Mouse (Mus musculus) hindbrain, postnatal 0 days (tissue): Measurements from ENCODE around the gene Rdh16f1. TPM values are rescaled to one million over a fixed set of nuclear protein-coding genes. Genes with fewer than 3 reads are reported as not detected.

Source experiments
- ATAC-seq: fragments of 200-750 bp; cut with Nextera tagmentation; 2 replicates; pipeline ENCODE4 v1.8.0; 2017; ENCODE audit warnings: mild to moderate bottlenecking, moderate TSS enrichment, moderate library complexity
- DNase-seq: peaks from one replicate; pipeline ENCODE4 v3.0.0-alpha.2; 2015; ENCODE audit warnings: low spot score
- H3K27ac ChIP-seq: fragments of 300-500 bp; sonication (generic); 2 replicates; pipeline ENCODE4 v1.5.1; 2014; ENCODE audit warnings: mild to moderate bottlenecking
- H3K27me3 ChIP-seq: fragments of 300-500 bp; sonication (generic); 2 replicates; pipeline ENCODE4 v1.6.1; 2014; ENCODE audit warnings: low read length, mixed read lengths; ENCODE audit not compliant: insufficient read depth
- H3K36me3 ChIP-seq: fragments of 300-500 bp; sonication (generic); 2 replicates; pipeline ENCODE4 v1.6.1; 2014; ENCODE audit warnings: low read length, mixed read lengths; ENCODE audit not compliant: insufficient read depth
- H3K4me1 ChIP-seq: fragments of 300-500 bp; sonication (generic); 2 replicates; pipeline ENCODE4 v1.6.1; 2014; ENCODE audit warnings: antibody characterized with exemption, low read length, mixed read lengths; ENCODE audit not compliant: insufficient read depth
- H3K4me2 ChIP-seq: fragments of 300-500 bp; sonication (generic); 2 replicates; pipeline ENCODE4 v1.6.1; 2014; ENCODE audit warnings: low read depth, mild to moderate bottlenecking, low read length, moderate library complexity, mixed read lengths
- H3K4me3 ChIP-seq: fragments of 300-500 bp; sonication (generic); 2 replicates; pipeline ENCODE4 v1.5.1; 2014; ENCODE audit warnings: low read length
- H3K9ac ChIP-seq: fragments of 300-500 bp; sonication (generic); replicated peaks from 2 replicates; pipeline ENCODE4 v1.6.1; 2014; ENCODE audit warnings: mild to moderate bottlenecking, low read length, moderate library complexity, mixed read lengths
- H3K9me3 ChIP-seq: fragments of 300-500 bp; sonication (generic); 2 replicates; pipeline ENCODE4 v1.6.1; 2016; ENCODE audit warnings: low read length, mixed read lengths
- CTCF ChIP-seq: IDR thresholded peaks from 2 replicates; pipeline ENCODE4 v1.5.1; 2016; ENCODE audit warnings: antibody characterized with exemption, control low read depth, low read depth
- WGBS: fragments of 180-500 bp; shearing (Covaris S2); extraction: QIAGEN DNeasy Blood & Tissue Kit; methylation state at CpG from one replicate; pipeline ENCODE4 v1.1.7; 2014; 5-methylcytosine and 5-hydroxymethylcytosine counted together
- polyA plus RNA-seq: library from polyadenylated mRNA; unstranded; fragments of >200 nt; fragmentation: Nextera tagmentation; extraction: Ambion mirVana; gene quantifications from 2 replicates; pipeline ENCODE4 v1.2.1, GENCODE M21; 2015
- total RNA-seq: library from RNA; depleted of rRNA; stranded (reverse); fragments of >200 nt; gene quantifications from 2 replicates; pipeline ENCODE4 v1.2.3, GENCODE M21; 2014; rRNA removed

Rdh16f1 gene
- not detected in 2 replicates for total RNA-seq
- 0.50 and 0.54 TPM in 2 replicates for polyA plus RNA-seq

- no peak for TF ChIP-seq CTCF
- no peaks in the 10 kb centered on the region for H3K4me1 ChIP-seq
- ATAC-seq (no peak), DNase-seq (no peak)
- H3K27ac ChIP-seq, result no peak within 1 kb of the TSS
- H3K4me2 ChIP-seq, result no peak within 1 kb of the TSS
- H3K36me3 ChIP-seq, result no peaks in the 10 kb centered on the region
- no peaks in the 10 kb centered on the region for H3K27me3 ChIP-seq
- H3K4me3 ChIP-seq, result no peak within 1 kb of the TSS
- H3K9me3 ChIP-seq, result no peaks in the 10 kb centered on the region
- WGBS, result 77% methylated on average over 9 of the region's 9 CpGs
- no peak within 1 kb of the TSS for H3K9ac ChIP-seq
Observed at GRCm38 (mm10) chr10:127759181-127760110, at the start of gene Rdh16f1, which contains the start of gene Rdh1. Rdh16f1 (plus strand) TSS chr10:127759787. Rdh1 (plus strand) TSS chr10:127759721.

- Histone ChIP-seq H3K9ac (no peak overlapping the region), H3K9me3 (no peaks in the 10 kb centered on the region), H3K36me3 (no peaks in the 10 kb centered on the region), H3K4me3 (no peak overlapping the region), H3K27ac (no peak overlapping the region), H3K4me2 (no peak overlapping the region), H3K27me3 (no peaks in the 10 kb centered on the region), H3K4me1 (no peaks in the 10 kb centered on the region)
- ATAC-seq (no peak), DNase-seq (no peak)
- no peak for TF ChIP-seq CTCF
- WGBS, result 72% methylated on average over 13 of the region's 13 CpGs
Observed at GRCm38 (mm10) chr10:127710331-127710730, 49.3 kb upstream of the Rdh16f1 start.

GRCm38 (mm10) chr10:127712736-127713135 lies 46.9 kb upstream of the Rdh16f1 start:
- no peaks in the 10 kb centered on the region for H3K27me3 ChIP-seq
- no peak overlapping the region for H3K4me3 ChIP-seq
- H3K36me3 ChIP-seq, result no peaks in the 10 kb centered on the region
- H3K9ac ChIP-seq, result no peak overlapping the region
- no peaks in the 10 kb centered on the region for H3K9me3 ChIP-seq
- no peak overlapping the region for H3K27ac ChIP-seq
- TF ChIP-seq CTCF, result no peak
- no peaks in the 10 kb centered on the region for H3K4me1 ChIP-seq
- no peak for DNase-seq
- no peak for ATAC-seq
- 76% methylated on average over 6 of the region's 6 CpGs for WGBS
- H3K4me2 ChIP-seq, result no peak overlapping the region

- Histone ChIP-seq H3K36me3 (no peaks in the 10 kb centered on the region), H3K4me1 (peaks cover 14% of the 10 kb centered on the region; the same call in 1 of the 2 replicates), H3K27me3 (no peaks in the 10 kb centered on the region), H3K4me2 (peak overlapping the region; percentile 7), H3K4me3 (no peak overlapping the region), H3K9me3 (no peaks in the 10 kb centered on the region), H3K27ac (no peak overlapping the region), H3K9ac (no peak overlapping the region)
- WGBS, result 20% methylated on average over 20 of the region's 20 CpGs
- DNase-seq (no peak), ATAC-seq (peak; percentile 24; the same call in 1 of the 2 replicates)
- no peak for TF ChIP-seq CTCF
Observed at GRCm38 (mm10) chr10:127721671-127722418, 37.7 kb upstream of the Rdh16f1 start.

GRCm38 (mm10) chr10:127724178-127724577 lies 35.4 kb upstream of the Rdh16f1 start, which contains the start of gene Tac2:
Tac2 (plus strand) TSS chr10:127724478.
- no peak within 1 kb of the TSS for H3K4me3 ChIP-seq
- peaks cover 14% of the 10 kb centered on the region; the same call in 1 of the 2 replicates for H3K4me1 ChIP-seq
- DNase-seq (no peak), ATAC-seq (no peak)
- WGBS, result 75% methylated on average over 3 of the region's 3 CpGs
- no peak within 1 kb of the TSS for H3K27ac ChIP-seq
- no peaks in the 10 kb centered on the region for H3K36me3 ChIP-seq
- H3K27me3 ChIP-seq, result no peaks in the 10 kb centered on the region
- TF ChIP-seq CTCF, result no peak
- H3K9ac ChIP-seq, result no peak within 1 kb of the TSS
- no peak within 1 kb of the TSS for H3K4me2 ChIP-seq
- no peaks in the 10 kb centered on the region for H3K9me3 ChIP-seq

GRCm38 (mm10) chr10:127725136-127725535 lies 34.5 kb upstream of the Rdh16f1 start:
- Histone ChIP-seq H3K9ac (no peak overlapping the region), H3K27me3 (no peaks in the 10 kb centered on the region), H3K4me3 (no peak overlapping the region), H3K27ac (no peak overlapping the region), H3K9me3 (no peaks in the 10 kb centered on the region), H3K4me1 (peaks cover 14% of the 10 kb centered on the region; the same call in 1 of the 2 replicates), H3K36me3 (no peaks in the 10 kb centered on the region), H3K4me2 (no peak overlapping the region)
- WGBS, result 90% methylated on average over 4 of the region's 4 CpGs
- no peak for ATAC-seq
- DNase-seq, result no peak
- TF ChIP-seq CTCF, result no peak
